Mouse (Mus musculus): ENCODE results near the gene Sirt7.
A peak's percentile ranks its signal among the peaks of the same experiment; 100 is the strongest.

The Sirt7 gene

GRCm38 (mm10) chr11:120641255-120641654 is 16.2 kb upstream of the Sirt7 start:
- DNase-seq (ENCODE audit: low read depth, low spot score), result no peak

GRCm38 (mm10) chr11:120634810-120635209 is 9.8 kb upstream of the Sirt7 start:
- no peak for DNase-seq (ENCODE audit: low read depth, low spot score)

- DNase-seq (ENCODE audit: low read depth, low spot score), result peak; percentile 95
These were observed 8.7 kb upstream of the Sirt7 start, which contains the start of gene Mafg for GRCm38 (mm10) chr11:120633520-120634343. Gene Mafg (minus strand): TSS chr11:120633600.

GRCm38 (mm10) chr11:120632559-120633519 is 7.8 kb upstream of the Sirt7 start:
- peak; percentile 81 for DNase-seq (ENCODE audit: low read depth, low spot score)

GRCm38 (mm10) chr11:120631726-120632448 is 6.8 kb upstream of the Sirt7 start:
- no peak for DNase-seq (ENCODE audit: low read depth, low spot score)

GRCm38 (mm10) chr11:120630881-120631725 is 6.1 kb upstream of the Sirt7 start:
- DNase-seq (ENCODE audit: low read depth, low spot score), result no peak

- DNase-seq (ENCODE audit: low read depth, low spot score), result no peak
These were observed 5.4 kb upstream of the Sirt7 start for GRCm38 (mm10) chr11:120630401-120630871.

- DNase-seq (ENCODE audit: low read depth, low spot score), result peak; percentile 82
These were observed 4.9 kb upstream of the Sirt7 start for GRCm38 (mm10) chr11:120629911-120630310.

- DNase-seq (ENCODE audit: low read depth, low spot score), result peak; percentile 68
These were observed 4.3 kb upstream of the Sirt7 start for GRCm38 (mm10) chr11:120629341-120629730.

- DNase-seq (ENCODE audit: low read depth, low spot score), result no peak
These were observed 3.7 kb upstream of the Sirt7 start for GRCm38 (mm10) chr11:120628601-120629340.

GRCm38 (mm10) chr11:120627468-120628300 is 2.6 kb upstream of the Sirt7 start:
- DNase-seq (ENCODE audit: low read depth, low spot score), result no peak

- no peak for DNase-seq (ENCODE audit: low read depth, low spot score)
These were observed 1.9 kb upstream of the Sirt7 start for GRCm38 (mm10) chr11:120626785-120627467.

- peak; percentile 78 for DNase-seq (ENCODE audit: low read depth, low spot score)
These were observed 344 bp downstream of the Sirt7 start for GRCm38 (mm10) chr11:120624680-120625111.

- DNase-seq (ENCODE audit: low read depth, low spot score), result no peak
These were observed 920 bp downstream of the Sirt7 start for GRCm38 (mm10) chr11:120623961-120624679.

GRCm38 (mm10) chr11:120622805-120623204 is 2.2 kb downstream of the Sirt7 start:
- no peak for DNase-seq (ENCODE audit: low read depth, low spot score)

- DNase-seq (ENCODE audit: low read depth, low spot score), result no peak
These were observed 4.8 kb downstream of the Sirt7 start for GRCm38 (mm10) chr11:120620195-120620594.
